Mouse (Mus musculus) myocyte (in vitro differentiated cells): ENCODE results near the gene Slc38a2.

Source experiments
- CEBPB ChIP-seq: IDR thresholded peaks from 2 replicates; pipeline ENCODE4 v1.6.1; 2011; ENCODE audit warnings: mild to moderate bottlenecking, moderate library complexity; ENCODE audit not compliant: poor library complexity, insufficient read depth, severe bottlenecking
- E2F4 ChIP-seq: IDR thresholded peaks from one replicate; pipeline ENCODE4 v1.6.1; 2011; ENCODE audit warnings: mild to moderate bottlenecking, control low read depth, moderate library complexity; ENCODE audit not compliant: insufficient read depth
- MAX ChIP-seq: IDR thresholded peaks from one replicate; pipeline ENCODE4 v1.6.1; 2011; ENCODE audit warnings: low read depth, mild to moderate bottlenecking, control low read depth
- POLR2A ChIP-seq: IDR thresholded peaks from one replicate; pipeline ENCODE4 v1.6.1; 2011; ENCODE audit warnings: low read depth, mild to moderate bottlenecking, control low read depth, moderate library complexity; ENCODE audit not compliant: insufficient read length
- POLR2AphosphoS2 ChIP-seq: IDR thresholded peaks from one replicate; pipeline ENCODE4 v1.6.1; 2011; ENCODE audit warnings: low read depth, control low read depth; ENCODE audit not compliant: insufficient read length
- REST ChIP-seq: IDR thresholded peaks from one replicate; pipeline ENCODE4 v1.6.1; 2011; ENCODE audit warnings: mild to moderate bottlenecking, control low read depth, moderate library complexity; ENCODE audit not compliant: insufficient read depth, insufficient read length

- TF ChIP-seq CEBPB, result peak; percentile 76
- peak; percentile 91 for TF ChIP-seq POLR2A
- no peak for TF ChIP-seq REST
- no peak for TF ChIP-seq MAX
- TF ChIP-seq POLR2AphosphoS2, result peak; percentile 89
- TF ChIP-seq E2F4, result no peak
Observed at GRCm38 (mm10) chr15:96698658-96699448, 677 bp downstream of the Slc38a2 start.
